In the genomic region with DNA sequence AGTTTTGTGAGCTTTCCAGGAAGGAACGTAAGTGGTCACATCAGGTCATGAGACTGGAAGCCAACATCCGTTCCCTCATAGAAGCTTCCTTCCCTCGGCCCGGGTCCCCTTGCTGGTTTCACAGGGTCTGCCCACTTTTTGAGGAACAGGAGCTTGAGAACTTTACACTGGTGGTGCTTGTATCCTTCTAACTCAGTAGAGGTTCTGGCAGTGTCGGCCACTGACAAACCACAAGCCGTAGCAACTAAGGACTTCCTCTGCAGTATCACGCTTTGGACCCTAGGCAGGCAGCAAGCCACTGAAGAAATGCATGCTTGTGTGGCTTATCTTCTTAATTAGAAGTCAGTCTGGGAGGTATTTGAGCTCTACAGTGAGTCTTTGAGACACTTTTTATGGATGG, we compare ENCODE assay signal across 10 mouse cellular contexts.
A peak's percentile ranks its signal among the peaks of the same experiment; 100 is the strongest.
DNase-seq lines count a peak whose midpoint lies in the region; TF ChIP-seq lines count a peak whose summit lies in the region.
"Had no signal": no experiment of that assay in that cellular context is flagged by ENCODE, and none has a peak within 500 bp of the region (broad histone marks: within the 10 kb centered on the region; RNA-seq: fewer than 3 reads in every experiment).

No protein-coding gene starts in this region.

- TF ChIP-seq POLR2A in embryonic fibroblast, embryonic 13.5 days (IDR thresholded peaks at IDR 0.05; ENCODE audit: low read depth, low read length): no peak

- no peak for TF ChIP-seq CTCF in embryonic fibroblast, embryonic 13.5 days (IDR thresholded peaks at IDR 0.05; ENCODE audit: borderline replicate concordance, insufficient read depth, low read length)

- H3K4me1 ChIP-seq in brown adipose tissue, adult 24 weeks (ENCODE audit: control insufficient read depth, insufficient read depth, insufficient read length, low read length): peaks cover 12% of the 10 kb centered on the region; the same call in 1 of the 2 replicates
- peaks cover 23% of the 10 kb centered on the region for H3K4me1 ChIP-seq in embryonic fibroblast, embryonic 13.5 days (ENCODE audit: control insufficient read depth, insufficient read depth, low read length)

- peaks cover 23% of the 10 kb centered on the region; the same call in 1 of the 2 replicates for H3K36me3 ChIP-seq in macrophage (ENCODE audit: inconsistent target)

- peak overlapping the region; percentile 23 for H3K27ac ChIP-seq in brown adipose tissue, adult 24 weeks (replicated peaks; ENCODE audit: low read depth, low read length)
- H3K27ac ChIP-seq in embryonic fibroblast, embryonic 13.5 days (ENCODE audit: insufficient read depth, low read length): peak overlapping the region; percentile 16
- H3K27ac ChIP-seq in macrophage: peak overlapping the region; percentile 77
- H3K27ac ChIP-seq: limb, embryonic 12.5 days had no signal

- peak overlapping the region; percentile 16 for H3K4me3 ChIP-seq in brown adipose tissue, adult 24 weeks (ENCODE audit: insufficient read depth, low read depth, low read length)
- no peak overlapping the region for H3K4me3 ChIP-seq in embryonic fibroblast, embryonic 13.5 days (ENCODE audit: insufficient read depth, low read length)
- H3K4me3 ChIP-seq in macrophage (ENCODE audit: inconsistent target): no peak overlapping the region
- H3K4me3 ChIP-seq: limb, embryonic 12.5 days had no signal

- H3K79me2 ChIP-seq in macrophage (ENCODE audit: inconsistent target): peaks cover 90% of the 10 kb centered on the region

- WGBS in macrophage (ENCODE audit: missing documents): 2% methylated on average over 7 of the region's 7 CpGs

- peak; percentile 18 for DNase-seq in layer of hippocampus, adult 11-12 months (ENCODE audit: low spot score)
- no peak for DNase-seq in layer of hippocampus, adult 18-20 months (ENCODE audit: low spot score in 2 of 2)
- no peak for DNase-seq in ovary, postnatal 10 days (ENCODE audit: low spot score)
- DNase-seq in left cerebral cortex, adult 18-20 months (ENCODE audit: low spot score in 2 of 2): no peak
- DNase-seq in testis, postnatal 14 days (ENCODE audit: low spot score): no peak
- DNase-seq: adrenal gland, postnatal 36 days had no signal

Comparison
In these comparisons a context has a peak if more than half of its experiments do, and no peak if none do; other contexts are left out.
1. H3K27ac ChIP-seq: peak in every context shown above with its lines; median percentile 77 in macrophage; 23 in brown adipose tissue, adult 24 weeks; 16 in embryonic fibroblast, embryonic 13.5 days.